Comparison of ENCODE assay signal across 24 mouse cellular contexts in genomic region chr16:12238611-12239010, GRCm38 (mm10).
"Had no signal": no experiment of that assay in that cellular context is flagged by ENCODE, and none has a peak within 500 bp of the region (broad histone marks: within the 10 kb centered on the region; RNA-seq: fewer than 3 reads in every experiment).

No protein-coding gene starts in this region.

- H3K9ac ChIP-seq: heart, embryonic 13.5 days; heart, embryonic 15.5 days; hindbrain, embryonic 14.5 days; intestine, embryonic 15.5 days; limb, embryonic 12.5 days had no signal

- H3K36me3 ChIP-seq: heart, embryonic 13.5 days; heart, embryonic 15.5 days; intestine, embryonic 15.5 days; limb, embryonic 10.5 days; limb, embryonic 12.5 days had no signal

- ATAC-seq: forebrain, embryonic 16.5 days; hindbrain, embryonic 16.5 days; inflammation-experienced regulatory T-cells, adult 6 months; intestine, embryonic 15.5 days; intestine, postnatal 0 days had no signal

- H3K27ac ChIP-seq: heart, adult 2 months; heart, embryonic 13.5 days; heart, embryonic 15.5 days; hindbrain, embryonic 14.5 days; intestine, embryonic 15.5 days; layer of hippocampus, adult 2 months; left cerebral cortex, adult 2 months; limb, embryonic 10.5 days; limb, embryonic 12.5 days had no signal

- H3K4me1 ChIP-seq: heart, embryonic 15.5 days; intestine, embryonic 15.5 days; limb, embryonic 10.5 days; limb, embryonic 12.5 days had no signal

- H3K9me3 ChIP-seq: heart, embryonic 13.5 days; heart, embryonic 15.5 days; intestine, embryonic 15.5 days; limb, embryonic 10.5 days; limb, embryonic 12.5 days had no signal

- H3K4me3 ChIP-seq: heart, adult 2 months; heart, embryonic 13.5 days; heart, embryonic 15.5 days; intestine, embryonic 15.5 days; layer of hippocampus, adult 2 months; left cerebral cortex, adult 2 months; limb, embryonic 10.5 days; limb, embryonic 12.5 days had no signal

- H3K4me2 ChIP-seq: heart, embryonic 11.5 days; heart, embryonic 13.5 days; heart, embryonic 15.5 days; hindbrain, embryonic 14.5 days; intestine, embryonic 15.5 days; limb, embryonic 12.5 days had no signal

- DNase-seq: gastrocnemius, postnatal 14 days; gastrocnemius, postnatal 36 days; heart, adult 11 months; heart, adult 2 months; heart, postnatal 14 days; heart, postnatal 36 days; kidney, adult 18-20 months; kidney, adult 8-10 months; kidney, postnatal 10 days; kidney, postnatal 25 days; kidney, postnatal 4 days had no signal

- H3K27me3 ChIP-seq: heart, embryonic 13.5 days; heart, embryonic 15.5 days; intestine, embryonic 15.5 days; limb, embryonic 12.5 days had no signal
